Mouse (Mus musculus) heart, postnatal 14 days (tissue): ENCODE data around the gene Fbxl18. TPM values are rescaled to one million over a fixed set of nuclear protein-coding genes. Genes with fewer than 3 reads are reported as not detected.
A peak's percentile ranks its signal among the peaks of the same experiment; 100 is the strongest.
"Not testable (repeated sequence)": the region's sequence is repeated elsewhere in the genome, so short reads cannot be mapped to it uniquely, and the experiment has no call there.

Source experiments
- DNase-seq, 2 experiments: peaks; one replicate each; pipeline ENCODE4 v3.0.0; 2021 to 2022
- intact Hi-C: fragments of 180-260 bp; cut with DNase I; formaldehyde crosslinking; loops from one replicate; pipeline ENCODE4 v1.15.1; 2025
- total RNA-seq, 2 experiments: library from RNA; stranded (reverse); gene quantifications; 2 replicates each; pipeline ENCODE4 v1.2.3; 2021

Fbxl18 gene
- total RNA-seq, 2 experiments from 2014 or later = 7.1 to 7.7 TPM

GRCm38 (mm10) chr5:142841372-142842136 is 53.7 kb downstream of the Fbxl18 start:
- intact Hi-C loops = loop anchor here (1.0 to 5.0 kb wide), 3 partner anchors 21 to 119 kb away; no protein-coding TSS in a partner anchor
- peak in 1 of 2 experiments; percentile 28 for DNase-seq

- DNase-seq, intact Hi-C loops: not testable (repeated sequence)
Observed at GRCm38 (mm10) chr5:142837427-142837826, 57.8 kb downstream of the Fbxl18 start.

- DNase-seq = no peak
- intact Hi-C loops = no loop called here
Observed at GRCm38 (mm10) chr5:142836891-142837290, 58.3 kb downstream of the Fbxl18 start.

DNA sequence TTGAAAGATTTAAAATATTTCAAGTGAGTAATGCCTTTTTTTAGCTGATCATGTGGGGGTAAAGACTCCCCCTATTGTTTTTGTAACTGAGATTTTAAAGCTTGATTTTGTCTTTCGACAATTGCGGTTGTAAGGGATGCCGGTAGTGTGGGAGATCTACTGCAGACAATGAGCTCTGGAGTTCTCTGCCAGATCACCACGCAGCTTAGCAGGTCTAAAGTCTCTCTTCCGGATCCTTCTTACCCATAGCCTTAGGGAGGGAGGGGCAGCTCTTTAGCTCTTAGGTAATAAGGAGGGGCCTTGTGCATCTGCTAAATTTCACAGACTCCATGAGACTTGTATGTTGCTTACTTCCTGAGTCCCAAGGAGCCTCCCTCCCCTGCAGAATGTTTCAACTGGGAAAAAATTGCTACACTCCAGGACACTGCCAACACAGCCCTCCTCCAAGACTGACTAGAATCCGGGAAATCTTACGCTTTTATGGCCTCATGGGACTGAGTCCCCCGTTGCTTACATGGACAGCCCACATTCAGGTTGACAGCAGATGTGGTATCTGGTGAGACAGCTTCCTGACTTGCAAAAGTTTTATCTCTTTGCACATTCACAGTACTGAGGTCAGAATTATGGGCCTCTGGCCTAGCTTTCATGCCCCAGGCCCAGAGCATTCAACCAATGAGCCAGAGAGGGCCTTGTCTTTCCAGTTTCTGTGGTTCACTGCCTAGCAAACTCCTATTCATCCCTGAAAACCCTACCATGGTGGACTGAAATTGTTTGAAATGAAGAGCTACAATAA is 61.4 kb downstream of the Fbxl18 start:
- intact Hi-C loops = no loop called here
- DNase-seq = no peak

DNA sequence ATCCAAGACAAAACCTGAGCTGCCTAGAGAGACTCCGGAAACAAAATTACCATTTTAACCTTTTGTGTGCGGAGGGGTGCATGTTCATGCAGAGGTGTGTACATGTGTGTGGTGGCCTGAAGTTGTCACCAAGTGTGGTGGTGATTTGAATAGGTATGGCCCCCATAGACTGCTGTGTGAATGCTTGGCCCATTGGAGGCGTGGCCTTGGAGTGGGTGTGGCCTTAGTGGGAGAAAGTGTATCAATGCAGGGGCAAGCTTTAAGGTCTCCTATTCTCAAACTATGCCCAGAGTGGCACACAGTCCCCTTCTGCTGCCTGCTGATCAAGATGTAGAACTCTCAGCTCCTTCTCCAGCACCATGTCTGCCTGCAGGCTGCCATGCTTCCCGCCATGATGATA is 69.1 kb downstream of the Fbxl18 start:
- no peak for DNase-seq
- intact Hi-C loops = no loop called here

DNA sequence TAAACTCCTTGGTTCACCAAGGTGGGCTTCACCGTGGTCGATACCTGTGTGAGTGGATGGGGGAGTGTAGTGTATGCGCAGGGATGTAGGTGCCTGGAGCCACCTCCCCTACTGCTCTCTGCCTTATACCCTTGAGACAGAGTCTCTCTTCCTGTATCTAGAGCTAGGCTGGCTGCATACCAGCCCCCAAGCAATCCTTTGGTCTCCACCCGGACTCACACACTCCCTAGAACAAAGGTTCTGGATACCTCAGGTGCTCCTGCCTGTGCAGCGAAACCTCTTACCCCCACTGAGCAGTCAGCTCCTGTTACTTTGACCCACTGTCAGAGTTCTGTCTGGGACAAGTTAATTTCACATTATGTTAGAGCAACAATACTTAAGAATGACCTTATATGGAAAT is 69.6 kb downstream of the Fbxl18 start:
- intact Hi-C loops = no loop called here
- no peak for DNase-seq

DNA sequence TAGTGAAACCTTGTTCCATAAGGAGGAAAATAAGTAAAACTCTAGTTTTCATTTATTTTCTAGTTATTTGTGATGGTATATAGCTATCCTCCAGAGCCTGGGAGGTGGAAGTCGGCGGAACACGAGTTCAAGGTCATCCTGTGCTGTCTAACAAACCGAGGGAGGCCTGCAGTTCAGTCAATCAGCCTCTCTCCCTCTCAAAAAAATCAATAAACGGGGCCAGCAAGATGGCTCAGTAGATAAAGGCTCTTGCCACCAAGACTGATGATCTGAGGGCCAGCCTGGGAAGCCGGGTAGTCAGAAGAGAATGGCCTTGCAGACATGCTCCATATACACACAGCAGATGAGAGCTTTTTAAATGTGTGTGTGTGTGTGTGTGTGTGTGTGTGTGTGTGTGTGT is 71.1 kb downstream of the Fbxl18 start:
- intact Hi-C loops = loop anchor here (5.0 kb wide), 1 partner anchor 57 kb away; no protein-coding TSS in a partner anchor
- no peak for DNase-seq

DNA sequence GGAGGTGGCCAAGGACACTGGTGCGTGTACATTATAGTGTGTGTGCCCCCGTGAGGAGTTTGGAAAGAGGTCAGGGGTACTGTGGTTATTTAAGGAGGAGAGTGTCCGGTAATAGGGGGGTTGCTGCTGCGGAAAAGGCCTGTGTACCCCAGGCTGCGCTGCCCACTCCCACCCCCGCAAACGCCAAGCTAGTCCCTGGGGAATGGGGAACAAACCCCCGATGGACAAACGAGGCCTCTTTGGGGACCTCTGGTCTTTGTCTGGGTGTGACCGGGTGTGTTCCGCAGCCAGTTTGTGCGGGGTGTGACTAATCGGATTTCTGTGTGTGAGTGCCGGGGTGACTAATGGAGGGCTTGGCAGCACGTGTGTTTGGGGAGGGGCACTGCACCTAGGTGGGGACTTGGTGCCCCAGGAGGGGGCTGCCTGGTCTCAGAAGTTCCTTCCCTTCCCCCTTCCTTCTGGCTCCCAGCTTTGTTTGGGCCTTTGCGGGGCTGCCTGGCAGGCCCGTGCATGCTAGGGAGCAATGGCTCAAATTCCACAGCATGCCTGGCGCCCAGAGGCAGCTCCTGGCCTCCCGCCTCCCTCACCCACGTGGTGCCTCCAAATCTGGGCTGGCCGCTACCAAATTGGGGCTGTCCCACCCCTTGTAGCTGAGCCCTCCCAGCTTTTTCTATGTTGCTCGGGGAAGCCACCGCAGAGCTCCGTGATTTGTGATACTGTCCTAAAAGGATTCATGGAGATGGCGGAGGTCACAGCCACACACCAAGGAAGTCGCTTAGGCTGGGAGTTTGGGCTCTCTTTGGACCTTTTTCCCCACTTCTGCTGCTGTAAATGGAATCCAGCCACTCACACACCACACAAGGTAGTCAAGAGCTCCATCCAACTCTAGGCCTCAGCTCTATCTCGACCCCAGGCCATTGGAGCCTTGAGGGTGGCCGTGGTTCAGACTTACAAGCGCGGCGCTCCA is 71.8 kb downstream of the Fbxl18 start:
- intact Hi-C loops = loop anchor here (5.0 kb wide), 1 partner anchor 56 kb away; no protein-coding TSS in a partner anchor

GRCm38 (mm10) chr5:142822286-142823095 is 72.7 kb downstream of the Fbxl18 start:
- peak; percentile 45 to 55 for DNase-seq
- intact Hi-C loops = loop anchor here (5.0 kb wide), 1 partner anchor 55 kb away; no protein-coding TSS in a partner anchor

More for the DNA sequence above, 71.8 kb downstream of the Fbxl18 start:
- DNase-seq = peak; percentile 83 to 91

DNA sequence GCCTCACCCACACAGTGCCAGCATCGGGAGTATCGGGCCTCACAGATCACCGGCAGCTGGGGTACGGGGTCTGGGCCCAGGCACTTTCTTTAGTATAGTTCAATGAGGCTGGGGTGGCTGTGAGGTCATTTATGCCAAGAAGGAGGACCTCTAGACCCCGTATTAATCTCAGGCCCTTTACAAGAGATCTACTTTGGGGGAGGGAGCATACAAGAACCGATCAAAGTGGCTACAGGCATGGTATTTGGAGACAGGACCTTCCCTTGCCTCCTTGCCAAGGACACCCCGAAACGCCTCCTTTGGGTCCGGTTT is 73.3 kb downstream of the Fbxl18 start:
- intact Hi-C loops = loop anchor here (2.0 to 5.0 kb wide), 2 partner anchors 19 to 55 kb away; no protein-coding TSS in a partner anchor
- DNase-seq = peak in 1 of 2 experiments; percentile 32

DNA sequence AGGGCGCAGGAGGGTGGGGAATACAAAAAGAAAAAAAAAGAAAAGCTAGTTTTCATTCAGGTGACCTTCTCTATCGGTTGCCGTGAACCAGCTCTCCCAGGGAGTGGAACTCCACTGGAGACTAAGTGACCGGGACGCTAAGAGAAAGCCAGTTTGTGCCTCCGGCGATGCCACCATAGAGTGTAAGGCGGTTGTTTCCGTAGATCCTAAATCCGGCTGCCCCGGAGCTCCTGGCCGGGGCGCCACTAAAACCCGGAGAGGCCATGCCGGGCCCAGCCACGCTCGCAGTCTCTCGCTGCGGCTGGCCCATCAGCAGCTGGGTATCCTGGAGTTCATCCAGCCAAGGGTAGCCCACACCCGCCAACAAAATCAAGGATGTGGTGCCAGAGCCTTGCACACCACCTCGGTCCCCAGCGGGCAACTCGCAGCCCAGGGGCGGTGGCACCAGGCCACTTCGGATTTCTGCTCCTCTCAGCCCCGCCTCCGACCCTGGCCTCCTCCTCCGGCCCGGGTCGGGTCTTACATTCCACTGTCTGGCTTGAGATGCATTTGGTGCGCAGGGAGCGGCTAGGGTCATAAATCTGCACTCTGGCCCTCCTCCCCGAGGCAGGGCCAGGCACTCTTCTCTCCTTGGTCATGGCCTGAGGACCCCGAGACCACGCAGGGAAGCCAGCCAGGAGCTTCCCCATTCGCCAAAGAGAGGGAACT is 73.8 kb downstream of the Fbxl18 start:
- peak; percentile 92 for DNase-seq
- intact Hi-C loops = loop anchor here (2.0 to 5.0 kb wide), 2 partner anchors 19 to 54 kb away; no protein-coding TSS in a partner anchor

DNA sequence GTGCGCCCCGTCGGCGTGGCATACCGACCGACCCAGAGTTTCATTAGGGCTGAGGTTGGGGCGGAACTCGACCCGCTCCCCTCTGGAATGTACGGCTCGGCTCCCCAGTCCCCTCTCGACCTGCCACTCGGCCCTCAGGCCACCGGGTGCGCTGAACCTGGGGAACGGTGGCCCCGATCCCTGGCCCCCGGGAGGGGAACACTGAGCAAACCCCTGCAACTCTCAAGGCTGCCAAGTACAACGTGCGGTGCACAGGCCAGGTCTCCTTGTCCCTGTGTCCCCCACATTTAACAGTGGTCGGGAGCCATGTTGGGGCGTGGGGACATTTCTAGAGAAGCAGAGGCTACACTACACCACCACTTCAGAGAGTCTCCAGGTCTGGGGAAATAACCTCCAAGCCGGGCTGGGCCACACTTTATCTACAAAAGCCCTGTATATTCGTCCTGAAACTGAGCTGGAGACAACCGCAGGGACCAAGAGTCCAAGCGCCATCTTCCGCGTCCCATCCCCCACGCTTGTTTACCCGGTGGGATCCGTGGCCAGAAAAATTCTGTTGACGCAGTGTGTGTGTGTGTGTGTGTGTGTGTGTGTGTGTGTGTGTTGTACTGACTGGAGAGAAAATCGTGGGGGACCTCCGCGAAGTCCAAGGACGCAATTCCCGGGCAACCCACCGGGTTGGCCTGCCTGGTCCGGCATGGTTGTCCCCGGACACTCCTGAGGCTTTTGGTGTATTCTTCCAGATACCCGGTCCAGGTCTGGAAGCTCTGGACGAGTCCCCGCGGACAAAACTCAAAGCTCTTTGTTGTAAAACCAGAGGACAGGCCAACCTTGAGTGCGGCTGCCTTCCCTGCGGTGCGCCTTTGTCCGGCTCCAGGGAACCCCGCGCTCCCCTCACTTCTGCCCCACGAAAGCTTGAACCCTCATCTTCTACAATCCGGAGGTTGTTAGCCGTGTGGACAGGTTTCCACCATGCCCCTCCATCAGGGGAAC is 74.7 kb downstream of the Fbxl18 start:
- peak; percentile 75 to 84 for DNase-seq
- intact Hi-C loops = loop anchor here (2.0 to 5.0 kb wide), 2 partner anchors 20 to 53 kb away; no protein-coding TSS in a partner anchor

GRCm38 (mm10) chr5:142819385-142820275 is 75.6 kb downstream of the Fbxl18 start:
- peak; percentile 67 to 73 for DNase-seq
- intact Hi-C loops = loop anchor here (2.0 to 5.0 kb wide), 2 partner anchors 21 to 52 kb away; no protein-coding TSS in a partner anchor

- intact Hi-C loops = no loop called here
- DNase-seq = peak; percentile 83 to 84
Observed at GRCm38 (mm10) chr5:142818435-142819360, 76.5 kb downstream of the Fbxl18 start.
